Mouse (Mus musculus): Measurements from ENCODE around the gene Il15ra.

The Il15ra gene

DNA sequence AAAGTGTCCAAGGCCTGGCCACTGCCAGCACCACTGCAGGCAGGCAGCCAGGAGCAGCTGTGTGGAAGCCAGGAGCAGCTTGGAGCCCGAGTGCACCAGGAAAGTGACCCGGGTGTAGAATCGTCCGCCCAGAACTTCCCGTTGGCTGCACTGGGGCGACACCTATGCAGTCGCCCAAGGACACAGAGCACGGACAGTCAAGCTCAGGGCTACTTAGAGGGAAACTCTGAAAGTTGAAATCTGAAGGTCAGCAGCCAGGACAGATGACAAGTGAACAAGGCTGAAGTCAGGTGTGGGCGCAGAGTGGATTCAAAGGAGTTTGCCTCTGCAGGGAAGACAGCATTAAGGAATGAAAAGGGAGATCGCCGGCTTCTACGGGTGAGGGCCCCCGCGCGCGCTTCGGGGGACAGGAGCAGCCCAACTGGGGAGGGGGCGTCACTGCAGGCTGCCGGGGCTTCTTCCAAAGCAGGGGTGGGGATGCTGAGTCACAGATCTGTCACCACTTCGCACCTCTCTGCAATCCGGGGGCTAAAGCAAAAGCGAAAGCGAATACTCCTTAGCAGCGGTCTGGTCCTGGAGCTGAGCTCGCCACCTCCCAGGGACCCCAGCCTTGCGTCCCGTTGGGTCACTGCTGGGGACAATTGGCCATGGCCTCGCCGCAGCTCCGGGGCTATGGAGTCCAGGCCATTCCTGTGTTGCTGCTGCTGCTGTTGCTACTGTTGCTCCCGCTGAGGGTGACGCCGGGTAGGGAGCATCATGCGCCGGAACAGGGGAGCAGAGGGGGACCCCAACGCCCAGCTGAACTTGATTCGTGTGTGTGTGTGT lies at the start of gene Il15ra:
Gene Il15ra (plus strand): TSS at position 90 of the 825 bp plus-strand sequence.
- no peak for DNase-seq (ENCODE audit: extremely low spot score, low read depth, low spot score)

DNA sequence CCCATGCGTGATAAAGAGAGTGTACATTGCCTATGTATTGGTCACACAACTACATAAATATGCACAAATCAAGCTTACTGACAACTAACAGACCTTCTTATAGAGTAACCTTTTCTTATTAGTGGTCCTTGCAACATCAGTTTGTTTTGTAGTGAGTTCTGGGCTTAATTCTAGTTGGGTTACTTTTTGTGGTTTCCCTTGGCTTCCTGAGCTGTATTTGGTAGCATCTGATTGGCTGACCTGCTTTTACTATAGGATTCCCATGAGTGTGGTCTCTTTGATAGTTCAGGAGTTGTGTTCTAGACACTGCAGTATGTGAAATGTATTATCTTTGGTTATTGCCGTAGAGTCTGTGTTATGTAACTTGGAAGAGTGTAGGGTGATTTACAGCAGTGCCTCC lies 47.5 kb upstream of the Il15ra start:
- no peak for DNase-seq (ENCODE audit: extremely low spot score, low read depth, low spot score)

DNA sequence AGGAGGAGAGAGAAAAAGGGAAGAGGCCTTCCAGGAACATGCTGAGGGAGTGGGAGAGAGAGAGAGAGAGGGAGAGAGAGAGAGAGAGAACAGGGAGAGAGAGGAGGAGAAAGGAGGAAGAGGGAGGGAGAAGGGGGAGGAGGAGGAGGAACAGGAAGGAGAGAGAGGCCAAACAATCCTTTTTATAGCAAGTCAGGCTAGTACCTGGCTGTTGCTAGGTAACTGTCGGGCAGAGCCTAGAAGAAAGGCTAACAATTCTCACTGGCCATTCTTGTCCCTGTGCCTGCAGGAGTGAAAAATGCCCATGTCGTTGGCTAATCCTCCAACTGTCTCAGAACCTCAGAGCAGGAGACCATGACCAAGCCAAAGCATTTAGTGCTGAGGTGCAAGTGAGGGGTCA lies 45.8 kb upstream of the Il15ra start:
- DNase-seq (ENCODE audit: extremely low spot score, low read depth, low spot score): no peak

DNA sequence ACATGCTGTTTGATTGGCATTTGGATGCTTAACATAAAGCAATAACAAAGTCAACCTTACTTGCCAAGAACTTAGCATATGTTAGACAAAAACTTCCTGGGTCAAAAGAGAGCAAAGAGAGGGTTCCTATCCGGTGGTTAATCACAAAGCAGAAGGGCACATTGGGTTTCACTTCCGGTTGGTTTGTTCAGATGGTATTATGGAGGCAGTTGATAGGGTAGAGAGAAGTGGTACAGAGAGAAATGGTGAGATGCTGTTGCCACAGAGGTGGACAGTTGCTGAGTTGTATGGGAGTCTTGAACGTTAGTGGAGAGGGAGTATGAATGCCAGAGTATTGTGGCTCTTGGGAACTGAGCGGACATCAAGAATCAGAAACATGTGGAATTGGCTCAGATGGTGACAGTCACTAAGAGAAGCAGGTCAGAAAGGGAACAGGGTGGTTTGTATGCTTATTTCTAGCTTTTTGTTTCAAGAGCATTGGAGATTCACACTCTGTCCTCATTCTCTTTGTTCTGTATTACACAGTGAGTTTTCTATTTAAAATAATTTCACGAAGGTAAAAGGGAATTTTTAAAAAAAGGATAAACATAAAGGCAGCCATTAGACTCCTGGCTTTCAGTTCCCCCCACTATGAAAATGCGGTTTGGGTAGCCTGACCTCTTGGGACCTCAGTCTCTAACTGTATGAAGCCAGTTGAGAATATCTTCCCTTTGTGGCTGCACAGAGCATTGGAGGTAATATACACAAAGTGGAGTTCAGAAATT lies 42.8 kb upstream of the Il15ra start:
- DNase-seq (ENCODE audit: extremely low spot score, low read depth, low spot score): no peak

GRCm38 (mm10) chr2:11662907-11663230 lies 42.2 kb upstream of the Il15ra start:
- DNase-seq (ENCODE audit: extremely low spot score, low read depth, low spot score): no peak

GRCm38 (mm10) chr2:11663961-11664360 lies 41.1 kb upstream of the Il15ra start:
- DNase-seq (ENCODE audit: extremely low spot score, low read depth, low spot score): peak; percentile 30

GRCm38 (mm10) chr2:11664367-11664766 lies 40.7 kb upstream of the Il15ra start:
- no peak for DNase-seq (ENCODE audit: extremely low spot score, low read depth, low spot score)

GRCm38 (mm10) chr2:11664806-11665205 lies 40.3 kb upstream of the Il15ra start:
- DNase-seq (ENCODE audit: extremely low spot score, low read depth, low spot score): no peak

DNA sequence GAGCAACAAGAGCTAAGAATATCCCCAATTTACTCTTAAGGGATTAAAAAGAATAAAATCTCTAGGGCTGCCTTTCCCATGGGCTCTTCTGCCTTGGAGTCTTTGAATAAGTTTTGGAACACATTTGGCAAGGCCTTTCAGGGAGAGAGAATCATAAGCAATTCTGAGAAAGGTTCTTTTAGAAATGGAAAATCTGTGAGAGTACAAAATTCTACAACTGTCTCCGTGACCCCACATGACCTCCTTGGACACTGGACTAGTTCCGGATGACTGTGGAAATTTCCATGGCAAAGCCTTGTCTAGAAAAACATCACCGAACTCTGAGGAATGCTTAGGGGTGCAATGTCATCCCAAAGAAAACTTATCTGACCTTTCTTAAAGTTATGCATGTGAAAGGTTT lies 39.8 kb upstream of the Il15ra start:
- no peak for DNase-seq (ENCODE audit: extremely low spot score, low read depth, low spot score)

DNA sequence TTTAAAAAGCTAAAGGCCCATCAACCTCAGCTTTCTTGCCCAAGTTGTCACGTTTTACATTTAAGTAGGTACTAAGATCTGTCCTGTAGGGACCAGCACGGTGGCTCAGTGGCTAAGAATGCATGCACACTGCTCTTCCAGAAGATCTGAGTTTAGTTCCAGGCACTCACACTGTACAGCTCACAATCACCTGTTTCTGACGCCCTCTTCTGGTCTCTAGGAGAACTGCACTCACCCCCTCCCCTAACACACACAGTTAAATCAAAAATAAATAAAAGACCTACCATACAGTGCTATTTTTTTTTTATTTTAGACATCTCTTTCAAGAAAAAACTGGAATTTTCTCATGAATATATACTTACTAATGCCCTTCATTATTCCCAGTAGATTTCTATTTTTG lies 32.9 kb upstream of the Il15ra start:
- DNase-seq (ENCODE audit: extremely low spot score, low read depth, low spot score): no peak

DNA sequence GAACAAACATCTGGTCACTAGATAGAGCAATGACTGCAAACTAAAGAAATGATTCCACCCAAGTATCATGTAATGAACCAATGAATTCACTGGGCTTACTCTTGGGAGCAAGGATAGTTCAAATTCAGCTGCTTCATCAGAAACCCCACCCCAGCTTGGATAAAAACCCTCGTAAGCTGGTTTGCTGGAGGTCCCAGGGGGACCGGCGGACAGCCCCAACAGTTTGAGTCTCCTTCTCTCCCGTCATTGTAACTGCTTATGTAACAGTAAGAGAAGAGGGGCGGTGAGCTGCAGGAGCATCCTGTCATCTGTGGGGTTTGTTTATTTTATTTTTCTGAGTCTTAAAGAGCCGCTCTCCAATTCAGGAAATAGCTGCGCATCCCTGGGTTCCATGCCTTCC lies 25.5 kb upstream of the Il15ra start:
- DNase-seq (ENCODE audit: extremely low spot score, low read depth, low spot score): no peak

DNA sequence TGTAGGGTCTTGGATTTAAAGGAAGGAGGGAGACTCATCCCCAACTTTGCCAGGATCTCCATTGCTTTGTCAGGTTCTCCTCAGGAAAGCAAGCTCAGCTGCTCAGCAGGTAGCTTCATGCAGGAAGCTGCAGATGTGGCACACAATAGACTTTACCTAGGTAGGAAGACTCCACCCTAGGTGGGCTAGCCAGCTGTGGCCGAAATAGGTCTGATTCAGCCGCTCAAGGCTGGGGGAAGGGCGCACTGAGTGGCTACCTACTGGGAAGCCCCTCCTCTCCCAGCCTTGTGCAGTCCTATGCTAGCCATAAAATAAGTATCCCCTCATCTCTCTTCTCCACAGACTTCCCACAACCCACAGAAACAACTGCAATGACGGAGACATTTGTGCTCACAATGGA lies 22.4 kb upstream of the Il15ra start:
- DNase-seq (ENCODE audit: extremely low spot score, low read depth, low spot score): no peak

- no peak for DNase-seq (ENCODE audit: extremely low spot score, low read depth, low spot score)
These were observed 18.6 kb upstream of the Il15ra start for GRCm38 (mm10) chr2:11686512-11686911.

GRCm38 (mm10) chr2:11687436-11687835 lies 17.7 kb upstream of the Il15ra start:
- no peak for DNase-seq (ENCODE audit: extremely low spot score, low read depth, low spot score)

- DNase-seq (ENCODE audit: extremely low spot score, low read depth, low spot score): no peak
These were observed 14.7 kb upstream of the Il15ra start for GRCm38 (mm10) chr2:11690201-11690890.

DNA sequence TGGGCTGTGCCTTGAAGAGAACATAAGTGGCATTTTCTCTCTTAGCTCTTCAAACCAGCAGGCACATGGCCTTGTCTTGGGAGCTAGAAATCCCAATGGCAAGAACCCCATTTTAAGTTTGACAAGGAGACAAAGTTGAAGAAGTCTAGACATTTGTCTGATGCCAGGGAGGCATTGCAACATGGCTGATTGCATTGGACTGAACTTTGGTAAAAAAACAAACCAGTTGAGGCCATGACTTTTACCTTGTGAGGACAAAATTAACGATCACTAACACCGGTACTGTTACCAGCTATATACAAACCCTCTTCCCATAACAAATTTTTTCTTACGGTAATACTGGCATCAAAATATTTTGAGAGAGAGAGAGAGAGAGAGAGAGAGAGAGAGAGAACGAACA lies 11.7 kb upstream of the Il15ra start:
- DNase-seq (ENCODE audit: extremely low spot score, low read depth, low spot score): no peak

- no peak for DNase-seq (ENCODE audit: extremely low spot score, low read depth, low spot score)
These were observed 11.0 kb upstream of the Il15ra start for GRCm38 (mm10) chr2:11694104-11694503.

- no peak for DNase-seq (ENCODE audit: extremely low spot score, low read depth, low spot score)
These were observed 9.2 kb upstream of the Il15ra start for GRCm38 (mm10) chr2:11695867-11696266.

GRCm38 (mm10) chr2:11698994-11699393 lies 6.1 kb upstream of the Il15ra start:
- DNase-seq (ENCODE audit: extremely low spot score, low read depth, low spot score): no peak

- DNase-seq (ENCODE audit: extremely low spot score, low read depth, low spot score): no peak
These were observed 5.2 kb upstream of the Il15ra start for GRCm38 (mm10) chr2:11699905-11700304.

GRCm38 (mm10) chr2:11706030-11706745 lies 1.1 kb downstream of the Il15ra start:
- no peak for DNase-seq (ENCODE audit: extremely low spot score, low read depth, low spot score)
